Mouse (Mus musculus) lung, postnatal 14 days (tissue): ENCODE results near the gene Zfp184.
"Not testable (repeated sequence)": the region's sequence is repeated elsewhere in the genome, so short reads cannot be mapped to it uniquely, and the experiment has no call there.

ENCODE experiments used
- DNase-seq: peaks from one replicate; pipeline ENCODE4 v3.0.0; 2021

The Zfp184 gene

DNA sequence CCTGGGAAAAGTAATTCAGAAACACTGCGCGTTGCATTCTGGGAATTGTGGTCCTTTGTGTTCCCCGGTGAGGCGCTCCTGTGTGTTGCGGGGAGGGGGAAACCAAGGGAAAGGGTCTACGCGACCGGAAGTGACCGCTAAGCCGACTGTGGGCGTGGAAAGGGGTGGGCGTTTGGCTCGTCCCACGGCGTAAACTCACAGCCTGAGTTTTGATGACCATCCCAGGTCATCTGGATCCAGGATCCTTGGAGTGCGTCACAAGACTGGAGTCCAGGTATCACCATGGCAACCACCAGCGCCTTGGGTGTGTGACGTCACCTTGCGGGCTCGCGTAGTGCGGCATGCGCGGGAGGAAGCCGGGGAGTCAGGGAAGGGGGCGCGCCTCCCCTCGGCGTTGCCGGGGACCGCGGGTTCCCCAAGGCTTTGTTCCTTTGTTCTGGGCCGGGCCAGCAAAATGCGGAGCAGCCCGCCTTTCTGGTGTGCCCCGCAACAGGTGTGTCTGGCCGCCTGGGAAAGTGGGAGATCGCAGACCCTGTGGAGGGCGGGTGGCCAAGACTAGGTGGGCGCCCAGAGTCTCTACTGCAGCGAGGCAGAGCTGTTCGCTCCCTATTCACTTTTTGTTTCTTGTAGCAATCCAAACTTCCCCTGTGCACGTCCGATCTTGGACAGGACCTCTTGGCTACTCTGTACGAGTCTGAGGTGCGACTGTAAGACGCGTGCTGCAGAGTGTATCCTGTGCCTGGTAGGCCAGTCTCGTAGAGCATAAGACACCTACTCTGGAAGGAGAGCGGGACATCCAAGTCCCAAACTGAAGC, at the start of gene Zfp184:
Gene Zfp184 (plus strand): TSS at position 169 of the 815 bp plus-strand sequence.
- DNase-seq, result peak; percentile 85

DNA sequence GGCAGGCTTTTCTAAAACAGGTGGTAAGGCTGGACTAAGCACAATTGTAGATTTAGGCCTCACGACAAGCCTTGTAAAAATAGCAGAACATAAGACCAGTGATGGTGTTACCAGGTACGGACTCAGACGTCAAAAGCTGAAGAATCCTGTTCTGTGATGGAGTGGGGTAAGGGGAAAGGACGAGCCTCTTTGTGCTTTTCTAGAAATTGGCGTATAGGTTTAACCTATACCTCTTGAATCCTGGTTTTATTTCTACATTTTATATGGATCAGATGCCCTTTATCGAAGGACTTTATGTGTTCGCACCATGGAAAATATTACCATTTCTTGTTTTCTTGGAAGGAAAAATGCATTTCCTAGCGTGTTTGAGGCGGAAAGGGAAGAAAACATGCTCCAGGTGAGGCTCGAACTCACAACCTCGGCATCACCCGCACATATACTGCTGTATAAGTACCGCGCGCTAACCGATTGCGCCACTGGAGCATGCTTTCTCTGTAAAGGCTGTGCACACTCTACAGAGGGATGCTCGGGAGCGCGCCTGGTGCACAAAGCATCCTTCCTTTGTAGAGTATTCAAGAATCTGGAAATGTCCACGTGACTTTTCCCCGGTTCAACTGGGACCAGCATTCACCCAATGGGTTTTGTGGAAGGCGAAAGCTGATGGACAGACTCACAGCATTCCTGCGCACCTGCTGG, 48.2 kb upstream of the Zfp184 start:
- no peak for DNase-seq

GRCm38 (mm10) chr13:21897245-21897634, 47.7 kb upstream of the Zfp184 start:
- DNase-seq, result no peak

DNA sequence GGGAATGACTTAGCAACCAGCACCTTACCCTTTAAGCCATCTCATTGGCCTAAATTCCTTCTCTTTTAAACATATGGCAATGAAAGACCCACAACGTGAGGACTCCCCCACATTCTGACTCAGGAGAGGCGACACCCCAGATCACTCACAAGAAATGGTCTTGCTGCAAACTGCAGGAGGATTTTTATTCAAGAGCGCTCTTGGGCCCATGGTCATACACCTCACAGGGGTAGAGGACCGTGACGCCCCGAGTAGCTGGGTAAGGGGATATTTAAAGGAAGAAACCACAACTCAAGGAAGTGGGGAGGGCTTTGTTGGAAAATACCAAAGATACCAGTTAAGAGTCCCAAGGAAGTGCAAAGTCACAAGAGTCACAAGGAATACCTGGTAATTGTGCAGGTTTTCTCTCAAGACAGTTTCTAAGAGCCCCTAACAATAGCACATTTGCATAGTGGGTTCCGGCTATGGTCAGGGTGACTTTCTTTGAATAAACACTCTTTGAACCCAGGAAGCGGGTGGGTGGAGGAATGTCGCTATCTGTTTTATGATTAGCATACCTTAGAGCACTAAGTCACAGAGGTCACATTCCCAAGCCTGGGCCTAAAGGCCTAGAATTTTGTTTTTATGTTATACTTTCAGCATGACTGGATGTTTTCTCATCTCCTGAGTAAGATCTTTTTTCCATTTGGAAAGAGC, 43.9 kb upstream of the Zfp184 start:
- not testable (repeated sequence) for DNase-seq

DNA sequence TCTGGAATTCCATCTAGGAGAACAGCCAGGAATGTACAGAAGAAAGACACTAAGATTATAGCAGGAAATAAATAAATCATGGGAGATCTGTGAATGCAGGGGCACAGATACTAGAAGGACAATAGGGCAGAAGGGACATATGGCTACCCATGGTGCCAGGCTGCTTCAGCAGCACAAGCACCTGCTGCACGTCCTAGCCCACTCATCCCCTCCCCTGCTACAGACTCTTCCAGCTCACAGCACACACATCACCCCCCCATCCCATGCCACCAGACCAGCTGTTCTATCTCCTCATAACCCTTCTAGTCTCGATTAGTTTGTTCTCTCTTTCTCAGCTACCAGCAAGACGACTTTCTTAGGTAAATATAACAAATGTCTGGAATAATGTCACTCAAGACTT, 41.4 kb upstream of the Zfp184 start:
- DNase-seq, result no peak

DNA sequence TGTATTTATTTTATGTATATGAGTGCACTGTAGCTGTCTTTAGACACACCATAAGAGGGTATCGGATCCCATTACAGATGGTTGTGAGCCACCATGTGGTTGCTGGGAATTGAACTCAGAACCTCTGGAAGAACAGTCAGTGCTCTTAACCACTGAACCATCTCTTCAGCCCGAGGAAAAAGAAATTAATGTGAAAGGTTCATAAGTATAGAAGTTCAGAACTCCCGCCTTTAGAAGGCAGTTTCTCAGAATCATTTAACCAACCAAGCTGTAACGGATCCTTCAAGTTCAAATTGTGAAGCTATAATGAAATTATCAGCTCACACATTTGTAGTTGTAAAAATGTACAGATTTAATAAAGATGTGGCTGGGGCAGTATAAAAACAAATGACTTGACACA, 40.8 kb upstream of the Zfp184 start:
- DNase-seq, result not testable (repeated sequence)

DNA sequence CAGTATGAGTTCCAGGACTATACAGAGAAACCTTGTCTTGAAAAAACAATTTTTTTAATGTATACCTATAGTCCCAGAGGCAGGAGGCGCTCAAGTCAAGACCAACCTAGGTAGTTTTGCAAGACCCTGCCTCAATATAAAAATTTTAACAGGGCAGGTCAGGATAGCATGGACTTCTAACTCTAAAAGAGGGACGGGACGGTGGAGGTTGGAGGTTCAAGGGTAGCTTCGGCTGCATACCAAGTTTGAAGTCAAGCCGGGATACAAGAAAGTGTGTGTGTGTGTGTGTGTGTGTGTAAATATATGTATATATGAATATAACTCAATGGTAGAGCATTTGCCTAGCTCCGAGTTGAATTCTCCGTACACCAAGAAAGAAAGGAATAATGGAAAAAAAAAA, 38.6 kb upstream of the Zfp184 start:
- no peak for DNase-seq

- no peak for DNase-seq
Measured at GRCm38 (mm10) chr13:21906946-21907806, 37.7 kb upstream of the Zfp184 start.

GRCm38 (mm10) chr13:21907807-21908155, 37.1 kb upstream of the Zfp184 start:
- DNase-seq, result not testable (repeated sequence)

DNA sequence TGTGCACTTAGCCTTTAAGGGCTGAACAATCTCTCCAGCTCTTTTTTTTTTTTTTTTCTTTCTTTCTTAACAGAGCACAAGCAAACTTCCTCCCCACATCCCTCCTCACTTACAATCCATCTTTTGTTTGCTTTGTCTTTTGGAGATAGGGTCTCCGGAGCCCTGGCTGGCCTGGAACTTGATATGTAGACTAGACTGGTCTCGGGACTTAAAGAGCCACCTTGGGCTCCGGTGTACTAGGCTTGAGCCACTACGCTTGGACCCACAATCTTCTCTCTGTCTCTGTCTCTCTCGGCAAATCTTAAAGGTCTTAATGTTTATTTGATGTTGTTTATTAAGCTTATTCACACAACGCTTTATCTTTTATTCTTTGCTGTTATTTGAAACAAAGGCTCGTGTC, 34.2 kb upstream of the Zfp184 start:
- no peak for DNase-seq

GRCm38 (mm10) chr13:21911147-21911546, 33.7 kb upstream of the Zfp184 start:
- no peak for DNase-seq

DNA sequence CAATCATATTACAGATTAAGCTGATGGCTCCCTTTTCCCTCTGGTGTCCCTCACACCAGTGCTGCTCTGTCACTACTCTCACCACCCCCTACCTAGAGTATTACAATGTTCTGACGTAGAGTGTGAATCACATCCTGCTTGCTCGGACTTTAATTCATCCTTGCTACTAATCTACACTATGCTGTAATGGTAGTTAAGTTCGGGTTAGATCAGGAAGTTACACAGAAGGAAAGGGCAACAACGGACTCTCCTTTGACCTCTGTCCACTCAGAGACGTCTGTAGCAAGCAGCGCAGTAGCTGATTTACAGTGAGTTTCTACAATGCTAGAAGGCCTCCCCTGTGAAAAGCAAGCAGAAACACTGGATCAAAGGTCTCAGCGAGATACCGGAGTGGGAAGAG, 31.0 kb upstream of the Zfp184 start:
- DNase-seq, result no peak

- peak; percentile 29 for DNase-seq
Measured at GRCm38 (mm10) chr13:21914599-21914998, 30.3 kb upstream of the Zfp184 start.

DNA sequence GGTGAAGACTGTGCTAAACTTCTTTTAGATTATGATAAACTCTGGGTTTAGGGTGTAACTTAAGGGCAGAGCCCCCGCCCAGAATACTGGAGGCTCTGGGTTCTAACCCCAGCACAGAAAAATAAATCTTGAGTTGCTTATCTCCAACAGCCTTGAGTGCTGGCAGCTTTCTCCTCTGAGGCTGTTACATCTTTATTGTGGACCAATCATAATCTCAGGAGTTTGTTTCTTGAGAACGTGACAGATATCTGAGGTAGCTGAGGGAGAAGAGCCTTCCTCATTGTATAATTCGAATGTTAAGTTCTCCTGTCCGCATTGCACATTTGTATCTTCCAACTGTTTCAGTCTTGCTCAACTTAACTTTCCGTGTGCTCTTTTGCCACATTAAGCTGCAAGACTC, 29.4 kb upstream of the Zfp184 start:
- DNase-seq, result no peak

GRCm38 (mm10) chr13:21916056-21916455, 28.8 kb upstream of the Zfp184 start:
- DNase-seq, result no peak

DNA sequence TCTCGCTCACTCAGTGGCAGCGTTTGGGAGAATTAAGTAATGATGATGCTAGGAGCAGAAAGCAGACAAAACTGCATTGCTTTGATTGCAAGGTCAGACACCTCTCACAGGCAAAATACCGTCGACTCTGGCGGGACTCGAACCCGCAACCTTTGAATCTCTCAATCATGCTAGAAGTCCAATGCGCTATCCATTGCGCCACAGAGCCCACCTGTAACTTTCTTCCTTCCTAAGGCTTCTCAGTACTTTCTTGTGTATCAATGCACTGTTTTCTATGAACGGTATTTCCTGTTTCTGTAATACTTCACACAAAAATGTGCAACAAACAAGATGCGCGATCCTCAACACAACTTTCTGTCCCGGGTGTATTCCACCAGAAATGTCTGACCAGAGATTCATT, 27.9 kb upstream of the Zfp184 start:
- no peak for DNase-seq

GRCm38 (mm10) chr13:21917480-21917879, 27.4 kb upstream of the Zfp184 start:
- DNase-seq, result no peak

DNA sequence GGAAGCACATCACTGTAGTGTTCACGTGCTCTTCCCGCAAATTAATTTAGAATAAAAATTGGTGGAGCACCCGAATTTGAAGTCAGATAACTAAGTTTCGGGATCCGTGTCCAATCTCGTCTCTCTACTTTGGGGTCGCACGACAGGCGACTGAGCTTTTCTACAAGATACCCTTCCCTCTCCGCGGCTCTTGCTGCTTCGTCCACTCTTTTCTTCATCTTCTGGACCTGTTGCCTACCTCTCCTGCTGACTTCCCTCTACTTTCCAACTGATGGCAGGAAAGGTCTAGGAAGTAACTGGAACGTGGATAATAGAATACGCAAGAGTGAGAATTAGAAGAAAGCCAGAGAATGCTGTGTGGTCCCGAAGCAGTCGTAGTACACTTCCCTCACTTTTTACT, 26.9 kb upstream of the Zfp184 start:
- DNase-seq, result no peak

DNA sequence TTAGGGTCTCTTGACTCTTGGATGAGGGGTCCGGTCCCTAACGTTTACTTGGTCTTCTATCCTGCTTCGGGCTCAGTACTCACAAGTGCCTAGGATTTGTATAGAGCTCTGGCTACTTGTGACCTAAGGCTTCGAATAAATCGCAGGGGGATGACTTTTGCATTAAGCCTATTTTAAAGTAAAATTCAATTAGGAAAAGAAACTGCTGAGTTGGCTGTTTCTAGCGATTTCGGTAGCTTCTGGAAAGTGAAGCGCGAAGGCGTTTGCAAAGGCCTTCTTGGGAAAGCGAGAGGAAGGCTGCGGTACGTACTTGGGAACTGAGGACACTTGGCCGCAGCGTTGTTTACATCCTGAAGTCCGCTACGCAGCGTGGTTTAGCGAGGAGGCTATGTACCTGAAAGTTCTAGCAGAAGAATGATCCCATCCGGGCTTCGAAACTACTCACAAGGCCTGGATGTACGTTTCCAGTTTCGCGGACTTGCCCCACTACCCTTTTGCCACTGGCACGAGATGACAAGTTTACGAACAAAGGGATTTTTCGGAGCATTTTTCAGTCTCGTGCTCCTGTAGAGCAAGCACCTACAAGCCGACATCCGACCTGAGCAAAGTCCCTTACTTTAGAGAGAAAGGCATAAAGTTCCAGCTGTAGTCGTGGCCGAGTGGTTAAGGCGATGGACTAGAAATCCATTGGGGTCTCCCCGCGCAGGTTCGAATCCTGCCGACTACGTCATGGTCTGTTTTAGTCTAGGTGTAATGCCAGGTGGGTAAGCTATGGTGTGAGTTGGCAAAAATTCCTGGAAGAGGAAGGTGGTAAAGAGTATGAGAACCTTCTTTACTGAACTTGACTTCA, 26.1 kb upstream of the Zfp184 start:
- peak; percentile 50 for DNase-seq

- DNase-seq, result no peak
Measured at GRCm38 (mm10) chr13:21919836-21920431, 25.0 kb upstream of the Zfp184 start.

DNA sequence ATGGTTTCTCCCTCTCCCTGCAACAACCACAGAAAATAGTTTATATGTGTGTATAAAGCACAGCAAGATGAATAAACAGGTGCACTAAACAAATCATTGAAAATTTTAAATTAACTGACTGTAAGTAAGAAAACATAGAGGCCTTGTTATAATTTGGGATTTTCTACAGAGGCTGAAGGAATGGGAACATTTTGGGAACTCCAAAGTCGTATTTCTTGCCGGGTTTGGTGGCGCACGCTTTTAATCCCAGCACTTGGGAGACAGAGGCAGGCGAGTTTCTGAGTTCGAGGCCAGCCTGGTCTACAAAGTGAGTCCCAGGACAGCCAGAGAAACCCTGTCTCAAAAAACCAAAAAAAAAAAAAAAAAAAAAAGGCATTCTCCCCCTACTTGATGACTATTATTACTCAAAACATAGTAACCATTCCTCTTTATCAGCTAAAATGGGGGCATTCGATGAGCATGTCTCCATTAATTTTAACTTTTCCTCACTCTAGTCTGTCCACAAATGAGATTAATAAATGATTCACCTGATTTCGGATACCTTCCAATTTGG, 24.1 kb upstream of the Zfp184 start:
- no peak for DNase-seq
